Mouse (Mus musculus) liver, postnatal 0 days (tissue): ENCODE results near the gene Fer.

Experiments used
- CTCF ChIP-seq: sonication (generic); IDR thresholded peaks from 2 replicates; pipeline ENCODE4 v1.5.1; 2016; ENCODE audit warnings: antibody characterized with exemption, low read depth
- EP300 ChIP-seq: IDR thresholded peaks from 2 replicates; pipeline ENCODE4 v1.6.1; 2016; ENCODE audit warnings: antibody characterized with exemption, low read depth, mild to moderate bottlenecking

DNA sequence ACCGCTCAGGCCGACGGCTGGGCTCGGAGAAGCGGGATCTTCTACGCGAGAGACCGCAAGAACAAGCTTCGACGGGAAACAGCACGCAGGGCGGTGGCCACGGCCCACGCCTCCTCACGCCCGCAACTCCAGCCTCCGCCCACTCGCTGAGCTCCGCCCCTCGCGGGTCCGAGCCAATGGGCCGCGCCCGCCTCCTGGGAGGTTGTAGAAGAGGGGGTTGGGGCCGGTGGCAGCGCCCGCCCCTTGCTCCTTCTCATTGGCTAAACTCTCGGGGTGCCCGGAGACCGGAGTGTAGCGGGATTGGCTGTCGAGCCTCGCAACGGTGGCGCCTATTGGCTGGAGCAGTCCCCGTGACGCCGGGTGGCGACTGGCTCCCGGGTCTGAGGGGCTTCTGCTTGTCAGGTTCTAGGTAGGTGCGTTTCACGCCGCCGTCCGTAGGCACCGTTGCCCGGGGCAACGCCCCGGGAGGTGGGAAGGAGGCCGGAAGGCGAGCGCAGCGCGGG lies 836 bp downstream of the Fer start, which contains the start of gene A930002H24Rik:
- TF ChIP-seq CTCF, result peak; percentile 17; the same call in 1 of the 2 replicates
- no peak; the same call in 1 of the 2 replicates for TF ChIP-seq EP300
